Mouse (Mus musculus) frontal cortex, postnatal 14 days (tissue): ENCODE data around the gene Olfr1355.
"Not testable (repeated sequence)": the region's sequence is repeated elsewhere in the genome, so short reads cannot be mapped to it uniquely, and the experiment has no call there.

Experiments
- DNase-seq, 2 experiments: peaks; one replicate each; pipeline ENCODE4 v3.0.0; 2022; ENCODE audit warnings: low spot score in 2 of 2

Olfr1355 gene

DNA sequence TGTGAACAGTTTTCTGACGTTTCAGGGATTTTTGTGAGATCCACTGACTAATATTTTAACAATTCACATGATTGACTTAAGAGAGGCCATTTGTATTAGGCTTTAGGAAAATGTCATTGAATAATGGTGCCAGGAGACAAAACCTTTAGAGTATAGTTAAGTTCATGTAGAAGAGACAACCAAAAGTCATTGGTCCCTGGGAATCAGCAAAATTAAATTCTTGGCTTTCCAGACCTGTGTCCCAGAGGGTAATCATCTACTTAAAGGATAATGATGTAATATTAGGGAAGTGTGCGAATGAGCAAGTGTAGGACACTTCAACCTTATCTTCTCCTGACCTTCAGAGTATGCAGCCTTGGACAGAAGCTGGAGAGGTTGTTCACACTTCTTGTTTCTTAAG lies at the start of gene Olfr1355:
Gene Olfr1355 (plus strand): TSS at position 301 of the 400 bp plus-strand sequence.
- DNase-seq, result no peak

DNA sequence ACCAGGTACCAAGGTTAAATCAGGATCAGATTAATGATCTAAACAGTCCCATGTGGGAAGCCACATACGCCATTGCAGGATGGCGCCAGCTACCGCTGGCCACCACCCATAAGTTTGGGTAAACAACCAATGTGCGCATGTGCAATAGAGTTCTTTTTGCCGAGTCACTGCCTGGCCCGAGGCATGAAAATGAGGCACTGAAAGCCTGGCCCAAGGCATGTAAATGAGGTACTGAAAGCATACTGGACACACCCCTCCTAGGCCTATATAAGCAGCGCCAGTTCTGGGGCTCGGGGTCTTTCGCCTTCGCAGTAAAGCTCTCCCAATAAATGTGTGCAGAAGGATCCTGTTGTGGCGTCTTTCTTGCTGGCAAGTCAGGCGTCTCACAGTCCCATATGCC lies 34.9 kb upstream of the Olfr1355 start:
- DNase-seq, result not testable (repeated sequence)

DNA sequence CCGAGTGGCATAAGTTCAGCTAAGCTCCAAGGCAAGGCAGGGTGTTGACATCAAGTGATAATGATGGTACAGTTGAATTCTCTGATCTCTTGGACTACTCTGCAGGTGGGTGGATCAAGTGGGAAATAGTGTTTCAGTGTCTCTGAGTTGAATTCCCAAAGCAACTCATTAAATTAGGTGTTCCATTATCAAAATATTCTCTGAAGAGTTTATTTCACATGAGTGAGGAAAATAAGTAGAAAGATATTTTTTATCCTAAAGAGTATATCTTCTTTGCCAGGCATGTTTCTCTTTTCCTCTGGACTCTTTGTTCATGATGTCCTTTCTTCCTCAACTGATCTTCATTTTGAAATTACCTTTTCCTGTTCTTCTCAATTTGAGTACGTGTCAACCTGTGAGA lies 23.3 kb upstream of the Olfr1355 start, which contains the start of gene Olfr1356:
Gene Olfr1356 (minus strand): TSS at position 101 of the 400 bp plus-strand sequence.
- DNase-seq, result no peak

DNA sequence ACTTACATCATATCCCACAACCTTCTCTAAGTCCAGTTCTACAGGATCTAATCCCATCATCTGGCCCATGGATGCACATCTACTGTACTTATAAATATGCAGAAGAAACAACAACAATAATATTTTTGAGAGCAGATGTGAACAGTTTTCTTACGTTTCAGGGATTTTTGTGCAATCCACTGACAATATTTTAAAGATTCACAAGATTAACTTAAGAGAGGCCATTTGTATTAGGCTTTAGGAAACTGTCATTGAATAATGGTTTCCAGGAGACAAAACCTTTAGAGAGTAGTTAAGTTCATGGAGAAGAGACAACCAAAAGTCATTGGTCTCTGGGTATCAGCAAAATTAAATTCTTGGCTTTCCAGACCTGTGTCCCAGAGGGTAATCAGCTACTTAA lies 37.5 kb downstream of the Olfr1355 start, which contains the start of gene Olfr1354:
Gene Olfr1354 (plus strand): TSS at position 301 of the 400 bp plus-strand sequence.
- DNase-seq, result not testable (repeated sequence)
